Mouse (Mus musculus) thymus, adult 2 months (tissue): ENCODE data around the gene Tst.

Source experiments
- CTCF ChIP-seq: fragments of 200-500 bp; IDR thresholded peaks from 2 replicates; pipeline ENCODE4 v1.5.1; 2012; ENCODE audit warnings: mild to moderate bottlenecking, control low read depth, low read length, moderate library complexity, borderline replicate concordance; ENCODE audit not compliant: control insufficient read depth, poor library complexity, insufficient read depth; ENCODE audit errors: extremely low read depth
- POLR2A ChIP-seq: fragments of 200-500 bp; IDR thresholded peaks from 2 replicates; pipeline ENCODE4 v1.6.1; 2012; ENCODE audit warnings: mild to moderate bottlenecking, low read length, control low read depth, moderate library complexity; ENCODE audit not compliant: control insufficient read depth, poor library complexity, insufficient read depth; ENCODE audit errors: extremely low read depth

DNA sequence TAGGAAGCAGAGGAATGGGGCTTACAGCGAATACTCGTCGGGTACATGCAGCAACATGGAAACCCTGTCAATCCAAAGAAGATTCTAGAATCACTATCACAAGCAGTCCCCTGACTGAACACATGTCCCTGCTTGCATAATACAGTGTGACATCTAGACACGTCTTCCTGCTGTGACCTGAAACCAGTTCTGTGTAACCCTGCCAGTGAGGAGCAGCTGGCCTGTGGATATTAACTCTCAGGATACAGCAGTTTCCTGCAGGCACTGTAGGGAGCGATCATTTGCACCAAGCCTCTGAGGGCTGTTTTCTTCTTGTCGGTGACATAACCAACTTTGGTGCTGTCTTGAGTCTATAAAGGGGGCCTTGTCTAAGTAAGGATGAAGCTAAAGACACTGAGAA lies 4.4 kb downstream of the Tst start:
- TF ChIP-seq POLR2A (no peak), CTCF (no peak)
